Mouse (Mus musculus) thymus, postnatal 14 days (tissue): ENCODE measurements around the gene Lnx1.

ENCODE experiments used
- DNase-seq: peaks from one replicate; pipeline ENCODE4 v3.0.0; 2021

The Lnx1 gene

DNA sequence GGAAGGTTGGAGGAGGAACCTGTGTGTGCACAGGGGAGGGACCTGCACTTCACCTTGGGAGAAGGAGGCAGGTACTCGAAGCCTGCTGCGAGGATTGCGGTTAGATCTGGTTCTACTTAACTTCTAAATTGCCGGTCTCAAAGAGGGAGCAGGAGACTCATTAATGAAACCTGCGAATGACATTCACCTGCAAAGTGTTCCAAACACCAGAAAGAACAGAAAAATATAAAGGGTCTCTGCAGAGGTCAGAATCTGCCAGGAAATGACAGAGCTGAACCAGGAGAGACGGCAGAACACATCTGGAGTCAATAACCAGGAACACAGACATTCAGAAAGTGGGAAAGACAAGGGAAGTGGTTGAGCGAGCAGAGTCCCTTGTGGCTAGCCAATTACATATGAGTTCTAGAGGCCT, 8.3 kb downstream of the Lnx1 start:
- no peak for DNase-seq

DNA sequence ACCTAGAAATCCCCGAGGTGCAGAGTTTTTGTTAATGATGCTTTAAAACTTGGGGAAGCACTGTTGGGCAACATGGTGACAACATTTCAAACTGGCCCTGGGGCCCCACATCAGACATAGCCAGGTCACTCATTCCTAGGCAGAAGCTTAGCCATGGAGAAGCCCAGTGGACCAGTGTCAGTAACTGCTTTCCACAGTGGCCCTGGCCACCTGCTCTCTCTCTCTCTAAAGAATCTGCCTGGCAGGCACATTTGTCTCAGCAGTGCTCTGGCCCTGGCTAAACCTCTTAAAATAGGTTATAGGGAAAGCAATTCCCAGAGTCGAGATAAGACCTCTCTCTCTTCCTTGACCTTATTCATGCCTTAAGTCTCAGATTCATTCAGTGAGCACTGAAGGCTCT, 8.9 kb downstream of the Lnx1 start:
- DNase-seq = no peak

DNA sequence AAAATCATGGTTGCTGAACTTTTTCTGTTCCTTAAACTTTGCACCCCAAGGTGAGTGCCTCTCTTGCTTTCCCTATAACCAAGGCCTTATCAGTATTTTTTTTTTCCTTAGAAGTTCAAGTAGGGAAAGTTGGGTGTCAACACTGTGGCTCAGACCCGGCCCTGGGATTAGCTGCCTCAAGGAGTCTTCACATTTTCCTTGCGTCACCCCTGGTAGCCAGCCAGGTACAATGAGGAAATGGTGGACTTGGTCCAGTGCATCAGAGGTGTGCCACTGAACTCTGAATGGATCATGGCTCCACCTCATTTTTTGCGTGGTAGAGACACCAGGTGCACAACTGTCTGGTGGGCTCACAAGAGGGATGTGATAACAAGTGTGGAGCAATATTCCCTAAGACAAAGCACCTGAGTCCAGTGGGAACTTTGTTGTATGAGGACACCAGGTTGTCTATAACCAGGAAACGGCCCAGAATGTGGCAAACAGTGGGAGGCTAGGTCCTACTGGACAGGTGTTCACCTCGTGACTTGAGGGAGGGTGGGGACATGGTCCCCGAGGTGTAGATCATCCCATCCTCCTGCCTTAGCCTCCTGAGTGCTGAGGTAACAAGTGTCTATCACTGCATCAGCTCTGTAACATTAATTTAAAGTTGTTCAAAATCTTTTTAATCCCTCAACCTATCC, 10.2 kb downstream of the Lnx1 start:
- no peak for DNase-seq

DNA sequence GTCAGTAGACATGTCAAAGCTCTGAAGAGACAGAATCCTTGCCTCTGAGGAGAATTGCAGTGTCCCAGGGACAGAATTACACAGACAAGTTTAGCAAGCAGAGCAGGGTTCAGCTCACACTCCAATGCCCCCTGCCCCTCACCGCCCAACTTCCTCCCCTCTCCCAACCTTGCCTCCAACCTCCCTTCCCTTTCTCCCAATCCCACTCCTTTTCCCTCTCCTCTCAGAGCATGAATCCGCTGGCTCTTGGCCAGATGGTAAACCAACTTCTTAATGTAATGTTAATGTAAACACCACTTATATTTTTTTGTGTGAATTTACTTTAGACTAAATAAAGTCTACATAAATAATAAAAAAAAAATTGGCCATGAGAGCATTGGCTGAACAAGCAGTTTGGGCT, 13.9 kb downstream of the Lnx1 start:
- no peak for DNase-seq

DNA sequence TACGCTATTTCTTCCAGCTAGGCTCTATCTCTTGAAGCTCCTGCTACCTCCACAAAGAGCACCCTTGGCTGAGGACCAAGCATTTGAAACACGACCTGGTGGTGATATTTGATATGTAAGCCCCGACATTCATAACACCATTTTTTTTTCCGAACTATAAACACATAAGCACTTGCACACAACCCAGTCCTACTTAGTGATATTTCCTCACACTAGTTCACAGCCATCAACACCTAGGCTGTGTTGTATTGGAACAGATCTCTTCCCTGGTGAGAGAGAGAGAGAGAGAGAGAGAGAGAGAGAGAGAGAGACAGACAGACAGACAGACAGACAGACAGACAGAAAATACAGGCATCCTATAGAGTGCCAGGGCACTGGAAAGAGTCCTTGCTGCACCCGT, 17.8 kb downstream of the Lnx1 start:
- no peak for DNase-seq

DNA sequence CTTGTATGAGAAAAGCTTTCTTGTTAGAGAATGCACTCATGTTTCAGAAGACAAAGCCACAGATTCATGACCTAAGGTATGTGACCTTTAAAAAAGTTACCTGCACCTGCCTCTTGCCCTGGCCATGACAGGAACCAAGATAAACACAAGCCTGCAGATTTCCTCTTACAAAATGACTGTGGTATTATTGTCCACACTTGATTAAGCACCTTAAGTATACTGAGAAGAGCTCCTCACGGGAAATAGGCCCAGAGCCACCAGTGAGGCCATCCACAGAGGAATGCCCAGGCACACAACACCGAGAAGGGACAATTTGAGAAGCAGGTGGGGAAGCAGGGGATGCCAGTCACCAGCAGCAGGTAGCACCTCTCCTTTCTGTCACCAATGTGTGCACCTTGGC, 18.9 kb downstream of the Lnx1 start:
- DNase-seq = no peak

DNA sequence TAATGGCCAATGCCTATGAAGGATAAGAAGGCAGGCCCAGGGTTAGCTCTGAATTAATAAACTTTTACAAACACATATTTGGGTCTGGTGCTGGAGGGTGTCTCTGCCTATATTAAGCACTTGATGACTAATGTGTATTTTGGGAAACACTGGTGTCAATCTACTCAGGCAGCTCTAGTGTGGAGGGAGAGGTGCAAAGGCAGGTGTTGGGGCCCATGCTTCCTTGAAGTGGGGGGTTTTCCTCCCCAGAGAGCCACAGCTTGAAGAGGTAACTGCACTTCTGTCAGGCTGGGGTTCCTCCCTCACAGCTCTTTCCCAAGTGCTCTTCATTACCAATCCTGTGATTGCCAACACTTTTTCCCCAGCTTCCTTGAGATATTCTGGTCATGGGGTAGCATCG, 20.0 kb downstream of the Lnx1 start:
- no peak for DNase-seq

DNA sequence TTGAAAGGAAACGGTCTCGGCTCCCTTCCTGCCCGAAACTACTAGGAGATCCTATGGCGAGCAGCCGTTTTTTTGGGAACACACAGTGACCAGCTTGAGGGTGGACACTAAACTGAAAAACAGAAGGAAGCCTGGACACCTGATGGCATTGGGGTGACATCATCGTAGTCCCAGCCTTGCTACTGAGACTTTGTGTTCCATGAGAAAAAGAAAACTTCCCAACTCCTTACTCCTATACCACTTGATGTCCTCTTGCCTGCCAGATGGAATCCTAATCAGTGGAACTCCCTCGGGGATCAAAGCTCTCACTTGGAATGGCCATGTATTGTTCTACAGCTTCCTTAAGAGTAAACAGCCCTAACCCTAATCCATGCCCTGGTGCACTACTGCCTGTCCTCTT, 23.1 kb downstream of the Lnx1 start:
- no peak for DNase-seq

DNA sequence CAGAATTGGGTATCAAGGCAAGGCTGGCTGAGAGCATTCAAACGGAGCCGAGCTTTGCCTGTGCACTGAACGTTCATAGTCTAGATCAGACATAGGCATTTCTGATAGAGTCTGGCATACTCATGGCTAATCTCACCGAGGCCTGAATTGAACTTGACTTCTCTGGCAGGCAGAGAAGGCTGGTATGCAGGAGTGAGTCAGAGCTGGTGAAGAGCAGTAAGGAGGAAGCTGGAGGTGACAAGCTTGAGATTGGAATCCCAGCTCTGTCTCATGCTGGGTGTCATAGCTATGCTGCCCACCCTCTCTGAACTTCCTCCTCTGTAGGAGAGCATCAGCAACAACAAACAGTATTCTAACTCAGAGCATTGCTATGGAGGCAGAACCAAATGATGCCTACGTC, 24.0 kb downstream of the Lnx1 start:
- no peak for DNase-seq

DNA sequence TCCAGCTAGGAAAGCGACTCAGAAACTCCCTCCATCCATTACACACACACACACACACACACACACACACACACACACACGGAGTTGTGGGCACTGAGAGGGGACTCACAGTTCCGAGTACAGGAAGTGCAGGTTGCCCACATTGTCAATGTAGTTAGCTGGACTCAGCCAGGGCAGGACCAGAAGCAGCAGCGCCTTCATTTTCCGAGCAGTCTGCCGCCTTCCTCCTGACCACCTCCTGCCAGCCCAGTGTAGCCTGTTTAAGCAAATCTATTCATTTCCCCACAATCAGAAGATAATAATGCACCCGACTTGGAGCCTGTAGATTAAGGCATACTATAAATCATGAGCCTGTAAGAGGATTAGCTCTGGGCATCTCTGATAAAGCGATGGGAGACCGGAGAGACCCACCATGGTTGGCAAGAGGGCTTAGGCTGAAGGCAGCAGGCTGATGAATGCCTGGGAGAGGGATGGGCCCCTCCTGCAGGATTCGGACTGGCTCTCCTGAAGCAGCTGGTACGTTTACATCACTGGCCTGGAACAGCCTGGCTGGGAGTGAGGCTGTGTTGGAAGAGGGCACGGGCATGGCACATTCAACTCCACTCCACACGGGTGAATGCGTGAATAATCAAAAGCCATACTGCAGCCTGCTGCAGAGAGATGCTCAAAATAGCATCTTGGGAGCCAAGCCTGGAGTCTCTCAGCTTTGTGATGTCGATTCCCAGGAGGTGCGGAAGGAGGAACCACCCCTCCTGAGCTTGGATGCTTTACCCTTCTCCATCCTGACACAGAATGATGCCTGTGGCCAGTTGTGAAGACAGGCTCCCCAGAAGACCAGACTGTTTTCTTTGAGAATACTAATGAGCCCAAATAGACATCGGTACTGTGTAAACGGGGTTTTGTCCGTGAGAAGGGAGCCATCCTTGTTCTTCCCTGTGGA, 25.0 kb downstream of the Lnx1 start:
- DNase-seq = no peak

DNA sequence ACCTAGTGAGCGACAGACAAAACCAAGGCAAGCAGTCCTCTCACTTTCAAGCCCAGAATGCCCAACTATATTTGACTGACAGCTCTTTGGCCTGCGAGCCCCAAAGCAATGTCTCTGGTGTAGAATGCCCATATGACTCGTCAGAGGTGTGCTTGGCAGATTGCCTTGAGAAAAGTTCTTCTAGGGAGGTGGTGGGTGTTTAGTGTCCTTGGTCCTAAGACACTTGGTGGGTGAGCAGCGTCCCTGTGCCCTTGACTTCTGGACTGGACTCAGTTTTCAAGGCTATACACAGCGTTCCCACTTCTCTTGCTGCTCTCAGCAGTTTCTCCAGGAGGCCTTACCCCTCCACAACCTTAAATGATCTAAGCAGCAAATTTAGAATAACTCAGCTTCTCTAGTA, 30.2 kb downstream of the Lnx1 start:
- DNase-seq = no peak

DNA sequence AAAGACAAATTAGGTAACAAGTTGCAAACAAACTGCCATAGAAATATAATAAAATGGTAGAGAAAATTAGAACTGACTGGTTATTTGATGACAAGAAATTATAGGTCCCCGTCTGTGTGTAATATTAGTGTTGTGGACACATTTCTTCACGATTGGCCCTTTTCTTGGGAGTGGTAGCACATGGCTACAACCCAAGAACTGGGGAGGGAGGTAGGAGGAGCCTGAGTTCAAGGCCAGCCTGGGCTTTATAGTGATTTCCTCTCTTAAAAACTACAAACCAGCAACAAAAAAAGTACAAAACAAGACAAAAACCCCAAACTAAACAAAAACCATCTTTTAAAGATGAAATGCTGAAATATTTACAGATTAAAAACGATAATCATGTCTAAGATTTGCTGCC, 31.8 kb downstream of the Lnx1 start:
- no peak for DNase-seq

DNA sequence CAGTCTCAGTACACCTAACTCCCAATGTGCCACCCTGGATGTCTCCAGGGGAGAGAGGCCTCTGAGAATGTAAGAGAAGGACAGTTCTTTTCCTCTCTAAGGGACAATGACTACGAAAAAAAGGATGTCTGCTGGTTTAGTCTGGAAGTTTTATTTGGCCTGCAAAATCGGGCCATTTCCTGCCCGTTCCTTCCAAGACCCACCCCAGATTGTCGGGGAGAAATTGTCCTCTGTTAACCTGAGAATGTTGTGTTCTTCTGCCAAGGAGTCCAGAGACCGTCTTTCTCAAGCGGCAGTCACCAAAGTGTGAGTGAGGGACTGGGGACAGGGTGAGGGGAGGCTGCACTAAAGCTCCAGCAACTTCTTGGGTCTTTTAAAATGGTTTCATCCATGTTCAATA, 32.8 kb downstream of the Lnx1 start:
- no peak for DNase-seq

DNA sequence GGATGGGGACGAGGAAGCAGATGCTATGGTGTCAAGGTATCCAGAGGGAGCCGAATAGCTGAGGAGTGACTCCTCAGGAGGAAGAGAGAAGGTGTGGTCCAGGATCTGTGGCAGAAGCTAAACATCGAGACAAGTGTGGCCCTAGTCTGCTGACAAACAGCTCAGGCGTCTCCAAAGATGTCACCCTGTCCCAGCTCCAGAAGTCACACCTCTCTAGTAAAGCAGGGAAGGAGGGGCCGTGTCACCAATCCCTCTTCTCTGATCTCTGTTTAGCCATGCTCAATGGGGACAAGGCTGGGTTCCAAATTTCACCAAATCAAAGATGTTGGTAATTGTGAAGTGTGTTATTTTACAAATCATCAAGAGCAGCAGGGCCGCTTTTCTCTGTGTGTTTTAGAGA, 33.8 kb downstream of the Lnx1 start:
- DNase-seq = no peak

DNA sequence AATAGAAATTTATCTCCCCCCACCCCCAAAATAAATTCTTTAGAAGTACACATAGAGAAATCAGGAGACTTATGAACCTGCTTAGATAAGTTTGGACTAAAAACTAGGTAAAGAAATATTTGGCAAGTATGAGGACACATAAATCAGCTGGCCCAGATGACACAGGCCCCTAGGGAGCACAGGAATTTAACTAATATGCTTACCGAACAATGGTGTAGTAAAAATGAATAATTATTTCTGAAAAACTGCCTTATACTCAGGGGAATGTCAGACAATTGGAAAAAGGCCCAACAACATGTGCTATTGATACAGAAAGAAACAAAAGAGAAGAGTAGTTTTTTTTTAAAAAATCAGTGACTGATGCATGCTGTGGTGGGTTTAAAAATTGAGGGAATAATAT, 40.1 kb downstream of the Lnx1 start:
- no peak for DNase-seq

DNA sequence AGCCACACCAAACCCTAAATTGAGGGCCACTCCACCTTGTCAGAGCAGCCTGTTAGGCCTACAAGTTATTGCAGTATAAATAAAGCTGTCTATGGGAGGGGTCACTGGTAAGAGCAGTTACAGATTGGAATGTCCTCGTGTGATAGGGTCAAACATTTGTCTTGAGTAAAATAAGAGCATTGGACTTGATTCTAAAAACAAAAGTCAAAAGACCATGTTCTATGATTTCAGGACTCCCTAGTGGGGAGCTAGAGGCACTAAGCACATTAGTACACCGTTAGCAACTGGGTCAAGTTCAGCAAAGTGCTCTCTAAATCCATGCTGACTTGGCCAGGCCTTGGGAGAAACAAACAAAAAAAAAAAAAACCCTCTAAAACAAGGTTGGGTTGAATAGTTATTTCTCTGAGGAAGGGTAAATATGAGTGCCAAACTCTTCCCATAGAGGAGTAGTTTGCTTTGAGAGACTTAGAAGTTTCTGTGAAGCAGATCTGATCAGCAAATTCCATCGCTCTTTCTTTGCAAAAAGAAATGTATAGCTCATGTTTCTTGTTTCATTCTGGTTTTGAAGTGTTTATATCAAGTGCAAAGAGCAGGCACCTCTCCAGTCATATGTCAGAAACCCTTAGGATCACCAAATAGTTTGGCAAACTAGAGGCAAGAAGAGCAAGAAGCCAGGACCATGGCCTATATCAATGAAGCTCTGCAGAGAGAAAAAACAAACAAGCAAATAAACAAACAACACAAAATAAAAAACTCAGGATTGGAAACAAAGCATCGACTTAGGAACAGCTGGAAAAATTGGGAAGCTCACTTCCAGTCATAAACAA, 40.8 kb downstream of the Lnx1 start:
- no peak for DNase-seq

DNA sequence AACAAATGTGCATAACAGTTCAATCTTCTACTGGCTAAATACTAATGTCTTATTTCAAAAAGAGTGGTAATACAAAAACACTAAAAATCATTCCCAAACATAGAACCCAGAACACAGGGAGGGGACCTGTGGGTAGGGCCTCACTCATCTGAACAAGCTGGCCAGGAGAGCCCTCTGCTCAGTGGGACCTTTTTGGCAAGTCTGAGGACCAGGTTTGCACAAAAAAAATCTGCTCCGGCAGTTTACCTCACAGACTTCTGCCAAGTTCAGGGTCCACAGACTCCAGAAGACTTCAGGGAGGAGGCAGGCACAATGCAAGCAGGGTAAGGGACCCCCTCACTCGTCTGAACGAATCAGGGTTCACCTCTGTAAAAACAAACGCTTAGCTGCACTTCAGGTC, 42.9 kb downstream of the Lnx1 start:
- no peak for DNase-seq

DNA sequence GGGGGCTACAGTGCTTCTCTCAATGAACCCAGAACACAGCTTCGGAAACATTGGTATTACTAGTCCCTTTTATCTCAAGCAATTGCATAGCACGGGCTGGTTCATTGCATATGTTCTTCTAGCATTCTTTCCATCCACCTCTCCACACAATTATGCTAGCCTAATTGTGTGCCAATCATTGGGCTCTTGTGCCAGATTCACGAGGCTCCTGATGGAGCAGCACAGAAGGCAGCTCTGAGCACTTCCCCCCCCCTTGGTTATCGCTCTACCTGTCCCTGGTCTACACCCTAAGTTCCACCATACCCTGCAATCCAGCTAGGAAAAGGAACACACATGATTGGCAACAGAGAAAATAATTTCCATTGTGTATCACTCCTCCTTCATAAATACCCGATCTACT, 43.4 kb downstream of the Lnx1 start:
- no peak for DNase-seq

DNA sequence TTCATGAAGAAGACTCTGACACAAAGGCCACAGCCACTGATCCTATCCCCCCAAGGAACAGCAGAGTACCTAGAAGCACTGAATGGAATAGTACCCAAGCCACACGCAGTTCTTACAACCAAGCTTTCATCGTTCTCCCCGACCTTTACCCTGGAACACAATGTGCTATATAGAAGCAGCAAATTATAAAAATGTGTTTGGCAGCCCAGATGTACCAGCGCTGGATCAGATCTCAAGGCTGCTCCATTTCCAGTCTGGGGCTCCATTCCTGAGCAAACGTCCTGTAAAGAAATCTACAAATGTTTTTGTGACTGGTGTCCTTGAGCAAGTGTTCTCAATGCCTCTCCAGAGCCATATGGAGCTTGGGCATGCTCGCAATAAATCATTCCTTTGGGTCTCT, 44.8 kb downstream of the Lnx1 start:
- no peak for DNase-seq

DNA sequence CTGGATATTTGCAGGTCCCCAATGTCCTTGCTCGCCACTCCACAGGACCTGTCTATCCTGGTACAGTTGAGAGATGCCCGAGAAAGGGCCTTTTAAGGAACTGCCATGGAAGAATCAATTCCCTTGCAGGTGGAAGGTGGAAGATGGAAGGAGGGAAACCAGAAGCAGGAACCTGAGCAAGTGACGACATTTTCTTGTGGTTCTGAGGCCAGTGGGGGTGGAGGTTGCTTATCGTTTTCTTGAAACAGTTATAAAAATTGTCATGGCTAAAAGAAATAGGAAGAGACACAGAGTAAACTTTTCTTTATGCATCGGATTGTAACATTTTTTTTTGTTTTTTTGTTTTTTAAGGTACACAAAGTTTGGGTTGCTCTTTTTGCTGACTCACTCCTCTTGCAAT, 46.3 kb downstream of the Lnx1 start:
- no peak for DNase-seq

DNA sequence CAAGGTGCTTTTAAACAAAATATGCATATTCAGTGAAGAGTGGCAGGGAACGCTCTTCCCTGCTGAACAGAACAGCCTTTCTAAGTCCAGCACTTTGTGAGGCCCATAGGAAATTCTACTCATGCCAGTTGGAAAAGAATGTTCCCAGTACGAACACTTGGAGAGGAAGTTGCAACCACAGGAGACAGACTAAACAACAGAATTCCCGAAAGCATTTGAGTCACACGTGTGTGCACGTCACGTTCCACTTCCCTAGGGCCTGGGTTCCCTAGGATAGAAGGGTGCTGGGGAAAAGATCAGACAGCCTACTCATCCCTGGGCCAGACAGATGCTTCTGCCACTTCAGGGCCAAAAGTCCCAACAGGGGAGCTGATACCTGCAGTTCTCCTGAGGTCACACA, 48.2 kb downstream of the Lnx1 start:
- DNase-seq = no peak

DNA sequence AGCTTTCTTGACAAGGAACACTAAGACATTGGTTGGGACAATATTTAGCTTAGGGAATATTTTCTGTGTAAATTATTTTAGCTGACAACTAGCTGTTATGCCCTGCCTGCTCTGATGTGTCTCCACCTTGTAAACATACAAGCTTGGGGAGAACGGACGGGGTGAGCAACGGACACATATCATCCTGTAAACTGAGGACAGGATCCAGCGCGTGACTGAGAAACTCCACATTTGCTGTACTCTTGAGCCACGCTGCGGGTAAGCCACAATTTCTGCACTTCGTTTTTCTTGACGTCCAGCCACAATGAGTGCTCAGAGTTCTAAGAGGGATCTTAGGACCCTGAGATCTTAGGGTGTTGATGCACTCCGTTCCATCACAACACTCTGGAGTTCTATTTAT, 48.9 kb downstream of the Lnx1 start:
- no peak for DNase-seq

DNA sequence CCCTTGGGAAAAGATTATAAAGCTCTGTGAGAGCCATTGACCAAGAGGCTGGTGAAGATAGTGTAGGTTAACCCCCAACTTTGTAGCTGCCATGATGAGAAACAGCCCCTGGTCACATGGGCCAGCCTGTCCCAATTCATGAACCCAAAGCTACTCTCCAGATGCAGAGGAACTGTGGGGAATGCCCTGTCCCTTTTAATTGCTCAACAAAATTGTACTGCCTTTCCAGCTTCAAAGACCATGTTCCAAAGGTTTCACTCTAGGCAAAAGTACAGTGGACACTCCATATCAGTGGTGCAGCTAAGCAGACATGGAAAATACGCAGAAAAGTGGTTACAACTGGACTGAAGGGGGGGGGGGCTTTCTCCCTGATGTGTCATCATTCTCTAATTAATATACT, 53.6 kb downstream of the Lnx1 start:
- no peak for DNase-seq

DNA sequence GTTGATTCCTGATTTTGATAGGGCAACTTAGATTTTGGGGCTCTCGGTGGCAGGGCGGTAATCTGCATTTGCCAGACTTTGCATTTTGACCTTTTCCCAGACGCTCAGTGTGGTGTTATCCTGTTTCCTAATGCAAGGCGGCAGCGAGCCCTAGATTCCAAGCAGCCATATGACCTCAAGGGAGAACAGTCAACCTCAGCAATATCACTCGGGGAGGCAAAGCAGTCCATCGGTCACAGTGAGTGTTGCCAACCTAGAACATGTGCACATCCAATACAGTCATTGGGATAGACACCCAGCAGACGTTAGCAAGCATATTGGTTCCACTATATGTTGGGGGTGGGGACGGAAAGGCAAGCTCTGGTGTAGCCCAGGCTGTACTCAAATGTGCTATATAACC, 54.5 kb downstream of the Lnx1 start:
- DNase-seq = no peak
